Mouse (Mus musculus) CH12F3 (cell line): ENCODE measurements around the gene Slc17a9.

ENCODE experiments used
- in situ Hi-C: fragments of 300-500 bp; cut with MboI; formaldehyde crosslinking; loops from 2 replicates; pipeline ENCODE4 v1.14.3; 2020; ENCODE audit warnings: low sequenced_read_pairs

Gene Slc17a9

GRCm38 (mm10) chr2:180724585-180725413, at the start of gene Slc17a9:
Gene Slc17a9 (plus strand): TSS chr2:180725263.
- in situ Hi-C loops = no loop called here

GRCm38 (mm10) chr2:180676706-180677105, 48.4 kb upstream of the Slc17a9 start:
- in situ Hi-C loops = no loop called here

GRCm38 (mm10) chr2:180678609-180679140, 46.4 kb upstream of the Slc17a9 start:
- in situ Hi-C loops = no loop called here

GRCm38 (mm10) chr2:180681225-180681624, 43.8 kb upstream of the Slc17a9 start:
- in situ Hi-C loops = no loop called here

GRCm38 (mm10) chr2:180683524-180683923, 41.5 kb upstream of the Slc17a9 start:
- in situ Hi-C loops = no loop called here

GRCm38 (mm10) chr2:180684031-180684430, 41.0 kb upstream of the Slc17a9 start:
- in situ Hi-C loops = no loop called here

- in situ Hi-C loops = no loop called here
Measured at GRCm38 (mm10) chr2:180689841-180690240, 35.2 kb upstream of the Slc17a9 start.

- in situ Hi-C loops = no loop called here
Measured at GRCm38 (mm10) chr2:180692630-180693029, 32.4 kb upstream of the Slc17a9 start.

- in situ Hi-C loops = no loop called here
Measured at GRCm38 (mm10) chr2:180695176-180695575, 29.9 kb upstream of the Slc17a9 start.

GRCm38 (mm10) chr2:180700457-180700856, 24.6 kb upstream of the Slc17a9 start:
- in situ Hi-C loops = no loop called here

GRCm38 (mm10) chr2:180701053-180701766, 23.9 kb upstream of the Slc17a9 start:
- in situ Hi-C loops = no loop called here

GRCm38 (mm10) chr2:180701767-180702621, 23.1 kb upstream of the Slc17a9 start:
- in situ Hi-C loops = no loop called here

- in situ Hi-C loops = no loop called here
Measured at GRCm38 (mm10) chr2:180702701-180703149, 22.3 kb upstream of the Slc17a9 start.

- in situ Hi-C loops = no loop called here
Measured at GRCm38 (mm10) chr2:180703175-180703574, 21.9 kb upstream of the Slc17a9 start.

- in situ Hi-C loops = no loop called here
Measured at GRCm38 (mm10) chr2:180703645-180704359, 21.3 kb upstream of the Slc17a9 start.

- in situ Hi-C loops = no loop called here
Measured at GRCm38 (mm10) chr2:180704591-180704990, 20.5 kb upstream of the Slc17a9 start.

GRCm38 (mm10) chr2:180705066-180705465, 20.0 kb upstream of the Slc17a9 start:
- in situ Hi-C loops = no loop called here

GRCm38 (mm10) chr2:180705975-180706374, 19.1 kb upstream of the Slc17a9 start:
- in situ Hi-C loops = no loop called here

- in situ Hi-C loops = no loop called here
Measured at GRCm38 (mm10) chr2:180709023-180709922, 15.8 kb upstream of the Slc17a9 start.
